Mouse (Mus musculus) lung, embryonic 16.5 days (tissue): ENCODE results near the gene Il15ra. TPM values are rescaled to one million over a fixed set of nuclear protein-coding genes. Genes with fewer than 3 reads are reported as not detected.
"Not testable (repeated sequence)": the region's sequence is repeated elsewhere in the genome, so short reads cannot be mapped to it uniquely, and the experiment has no call there.

Experiments used
- ATAC-seq: fragments of 200-750 bp; cut with Nextera tagmentation; 2 replicates; pipeline ENCODE4 v1.8.0; 2017; ENCODE audit warnings: low read depth, mild to moderate bottlenecking, moderate library complexity
- H3K27ac ChIP-seq: fragments of 300-500 bp; sonication (generic); 2 replicates; pipeline ENCODE4 v1.5.1; 2014; ENCODE audit warnings: mild to moderate bottlenecking, control low read depth, low read length
- H3K27me3 ChIP-seq: fragments of 300-500 bp; sonication (generic); 2 replicates; pipeline ENCODE4 v1.6.1; 2014; ENCODE audit warnings: low read depth, low read length, mixed read lengths; ENCODE audit not compliant: control insufficient read depth, insufficient read depth
- H3K36me3 ChIP-seq: fragments of 300-500 bp; sonication (generic); 2 replicates; pipeline ENCODE4 v1.6.1; 2014; ENCODE audit warnings: low read length; ENCODE audit not compliant: control insufficient read depth, insufficient read depth
- H3K4me1 ChIP-seq: fragments of 300-500 bp; sonication (generic); replicated peaks from 2 replicates; pipeline ENCODE4 v1.6.1; 2014; ENCODE audit warnings: low read length, mixed read lengths; ENCODE audit not compliant: control insufficient read depth, insufficient read depth
- H3K4me2 ChIP-seq: fragments of 300-500 bp; sonication (generic); 2 replicates; pipeline ENCODE4 v1.6.1; 2014; ENCODE audit warnings: low read depth, low read length, control low read depth
- H3K4me3 ChIP-seq: fragments of 300-500 bp; sonication (generic); 2 replicates; pipeline ENCODE4 v1.5.1; 2014; ENCODE audit warnings: mild to moderate bottlenecking, low read length, control low read depth
- H3K9ac ChIP-seq: fragments of 300-500 bp; sonication (generic); 2 replicates; pipeline ENCODE4 v1.6.1; 2014; ENCODE audit warnings: low read length, control low read depth
- H3K9me3 ChIP-seq: fragments of 300-500 bp; sonication (generic); 2 replicates; pipeline ENCODE4 v1.6.1; 2016; ENCODE audit warnings: low read length; ENCODE audit not compliant: control insufficient read depth
- WGBS: fragments of 180-500 bp; shearing (Covaris S2); extraction: QIAGEN DNeasy Blood & Tissue Kit; methylation state at CpG from one replicate; pipeline ENCODE4 v1.1.7; 2014; 5-methylcytosine and 5-hydroxymethylcytosine counted together
- polyA plus RNA-seq: library from polyadenylated mRNA; unstranded; fragments of >200 nt; fragmentation: Nextera tagmentation; extraction: Ambion mirVana; gene quantifications from 2 replicates; pipeline ENCODE4 v1.2.1, GENCODE M21; 2015

The Il15ra gene
- polyA plus RNA-seq, 1 experiment from 2014 or later: 3.8 TPM

- no peak for ATAC-seq
- 86% methylated on average over 2 of the region's 2 CpGs for WGBS
Measured at GRCm38 (mm10) chr2:11699905-11700304, 5.2 kb upstream of the Il15ra start.

GRCm38 (mm10) chr2:11706030-11706745 is 1.1 kb downstream of the Il15ra start:
- peak overlapping the region; percentile 92 for H3K4me2 ChIP-seq
- peak; percentile 55 for ATAC-seq
- H3K9me3 ChIP-seq: no peaks in the 10 kb centered on the region
- H3K27ac ChIP-seq: no peak overlapping the region
- WGBS: 3% methylated on average over 28 of the region's 28 CpGs
- no peaks in the 10 kb centered on the region for H3K36me3 ChIP-seq
- H3K27me3 ChIP-seq: no peaks in the 10 kb centered on the region
- H3K4me3 ChIP-seq: peak overlapping the region; percentile 70
- H3K9ac ChIP-seq: peak overlapping the region; percentile 69
- peaks cover 7% of the 10 kb centered on the region; the same call in 1 of the 2 replicates for H3K4me1 ChIP-seq

More at GRCm38 (mm10) chr2:11699905-11700304, 5.2 kb upstream of the Il15ra start:
- H3K4me2 ChIP-seq: no peak overlapping the region
- no peaks in the 10 kb centered on the region for H3K27me3 ChIP-seq
- H3K36me3 ChIP-seq: no peaks in the 10 kb centered on the region
- H3K27ac ChIP-seq: no peak overlapping the region
- H3K4me3 ChIP-seq: no peak overlapping the region
- no peak overlapping the region for H3K9ac ChIP-seq
- no peaks in the 10 kb centered on the region for H3K9me3 ChIP-seq
- peaks cover under 1% of the 10 kb centered on the region; the same call in 1 of the 2 replicates for H3K4me1 ChIP-seq

- Histone ChIP-seq H3K36me3 (no peaks in the 10 kb centered on the region), H3K9me3 (no peaks in the 10 kb centered on the region), H3K27ac (no peak overlapping the region), H3K4me3 (no peak overlapping the region; the same call in 1 of the 2 replicates), H3K9ac (no peak overlapping the region), H3K27me3 (no peaks in the 10 kb centered on the region), H3K4me2 (peak overlapping the region; percentile 92; the same call in 1 of the 2 replicates), H3K4me1 (peaks cover 7% of the 10 kb centered on the region; the same call in 1 of the 2 replicates)
- no peak for ATAC-seq
- 27% methylated on average over 6 of the region's 6 CpGs for WGBS
Measured at GRCm38 (mm10) chr2:11706746-11707065, 1.6 kb downstream of the Il15ra start.

GRCm38 (mm10) chr2:11708538-11708937 is 3.4 kb downstream of the Il15ra start:
- H3K36me3 ChIP-seq: no peaks in the 10 kb centered on the region
- H3K4me2 ChIP-seq: no peak overlapping the region
- H3K27ac ChIP-seq: no peak overlapping the region
- no peak for ATAC-seq
- H3K9ac ChIP-seq: no peak overlapping the region
- H3K9me3 ChIP-seq: no peaks in the 10 kb centered on the region
- no peaks in the 10 kb centered on the region for H3K27me3 ChIP-seq
- H3K4me1 ChIP-seq: peaks cover 7% of the 10 kb centered on the region; the same call in 1 of the 2 replicates
- WGBS: 79% methylated on average over 5 of the region's 5 CpGs
- no peak overlapping the region for H3K4me3 ChIP-seq

- H3K9ac ChIP-seq, ATAC-seq, H3K9me3 ChIP-seq, H3K27me3 ChIP-seq, H3K4me2 ChIP-seq, H3K36me3 ChIP-seq, H3K4me1 ChIP-seq, H3K4me3 ChIP-seq, H3K27ac ChIP-seq: not testable (repeated sequence)
- WGBS: 42% methylated on average over 4 of the region's 4 CpGs
Measured at GRCm38 (mm10) chr2:11710101-11710500, 5.0 kb downstream of the Il15ra start.

GRCm38 (mm10) chr2:11712483-11712990 is 7.4 kb downstream of the Il15ra start:
- no peaks in the 10 kb centered on the region for H3K4me1 ChIP-seq
- H3K27me3 ChIP-seq: no peaks in the 10 kb centered on the region
- H3K9me3 ChIP-seq: no peaks in the 10 kb centered on the region
- 62% methylated on average over 6 of the region's 6 CpGs for WGBS
- no peak for ATAC-seq
- H3K9ac ChIP-seq: no peak overlapping the region
- H3K27ac ChIP-seq: no peak overlapping the region
- H3K4me2 ChIP-seq: no peak overlapping the region
- H3K36me3 ChIP-seq: no peaks in the 10 kb centered on the region
- no peak overlapping the region for H3K4me3 ChIP-seq

GRCm38 (mm10) chr2:11713021-11713420 is 7.9 kb downstream of the Il15ra start:
- no peak for ATAC-seq
- Histone ChIP-seq H3K9ac (no peak overlapping the region), H3K4me1 (no peaks in the 10 kb centered on the region), H3K4me3 (no peak overlapping the region), H3K4me2 (no peak overlapping the region), H3K27me3 (no peaks in the 10 kb centered on the region), H3K9me3 (no peaks in the 10 kb centered on the region), H3K36me3 (no peaks in the 10 kb centered on the region), H3K27ac (no peak overlapping the region)
- 31% methylated on average over 3 of the region's 3 CpGs for WGBS

- H3K9me3 ChIP-seq: no peaks in the 10 kb centered on the region
Measured at GRCm38 (mm10) chr2:11714535-11714934, 9.4 kb downstream of the Il15ra start.

GRCm38 (mm10) chr2:11718573-11718972 is 13.5 kb downstream of the Il15ra start:
- Histone ChIP-seq H3K36me3 (no peaks in the 10 kb centered on the region), H3K27me3 (no peaks in the 10 kb centered on the region), H3K4me3 (no peak overlapping the region), H3K4me2 (no peak overlapping the region), H3K27ac (no peak overlapping the region), H3K9me3 (no peaks in the 10 kb centered on the region), H3K4me1 (no peaks in the 10 kb centered on the region), H3K9ac (no peak overlapping the region)
- 78% methylated on average over 2 of the region's 2 CpGs for WGBS
- ATAC-seq: no peak

More at GRCm38 (mm10) chr2:11714535-11714934, 9.4 kb downstream of the Il15ra start:
- Histone ChIP-seq H3K4me2 (no peak overlapping the region), H3K4me1 (no peaks in the 10 kb centered on the region), H3K9ac (no peak overlapping the region), H3K27ac (no peak overlapping the region), H3K36me3 (no peaks in the 10 kb centered on the region), H3K4me3 (no peak overlapping the region), H3K27me3 (no peaks in the 10 kb centered on the region)
- 75% methylated on average over 4 of the region's 4 CpGs for WGBS
- ATAC-seq: no peak
